ENCODE assay signal across 18 mouse cellular contexts in genomic region chr2:47776965-47777364, GRCm38 (mm10).
"Had no signal": no experiment of that assay in that cellular context is flagged by ENCODE, and none has a peak within 500 bp of the region (broad histone marks: within the 10 kb centered on the region; RNA-seq: fewer than 3 reads in every experiment).

No protein-coding gene starts in this region.

- DNase-seq: lung, adult 18-20 months; lung, embryonic 14.5 days; lung, postnatal 10 days; lung, postnatal 4 days; midbrain, embryonic 14.5 days; retina, postnatal 1 day; right cerebral cortex, adult 18-20 months; right cerebral cortex, postnatal 25 days; right cerebral cortex, postnatal 4 days; spleen, adult 18-20 months; thymus, adult 18-20 months; thymus, postnatal 14 days; thymus, postnatal 4 days had no signal

- H3K4me2 ChIP-seq: lung, embryonic 14.5 days; midbrain, embryonic 12.5 days; neural tube, embryonic 12.5 days had no signal

- H3K4me1 ChIP-seq: midbrain, embryonic 10.5 days; midbrain, embryonic 12.5 days; neural tube, embryonic 12.5 days had no signal

- H3K9me3 ChIP-seq: midbrain, embryonic 10.5 days; midbrain, embryonic 12.5 days; neural tube, embryonic 12.5 days had no signal

- H3K36me3 ChIP-seq: midbrain, embryonic 10.5 days; midbrain, embryonic 12.5 days; neural tube, embryonic 12.5 days had no signal

- H3K27ac ChIP-seq: liver, embryonic 14.5 days; midbrain, embryonic 10.5 days; midbrain, embryonic 12.5 days; neural tube, embryonic 12.5 days had no signal

- H3K9ac ChIP-seq: liver, embryonic 14.5 days; lung, embryonic 14.5 days; midbrain, embryonic 12.5 days; neural tube, embryonic 12.5 days had no signal

- H3K4me3 ChIP-seq: midbrain, embryonic 10.5 days; midbrain, embryonic 12.5 days; myocyte; neural tube, embryonic 12.5 days had no signal

- H3K27me3 ChIP-seq: midbrain, embryonic 12.5 days; neural tube, embryonic 12.5 days had no signal
